Mouse (Mus musculus): ENCODE results near the gene Cdx2.

- TF ChIP-seq CTCF (IDR thresholded peaks at IDR 0.05; ENCODE audit: borderline replicate concordance, extremely low read depth, insufficient read depth, insufficient read length), result no peak
- no peak for TF ChIP-seq POLR2A (IDR thresholded peaks at IDR 0.05; ENCODE audit: borderline replicate concordance, extremely low read depth, insufficient read depth, insufficient read length, poor library complexity, severe bottlenecking)
Measured at GRCm38 (mm10) chr5:147314646-147315431, 7.8 kb upstream of the Cdx2 start.

All from brain, embryonic 14.5 days (tissue).